Mouse (Mus musculus): Measurements from ENCODE around the gene Gm49366. TPM values are rescaled to one million over a fixed set of nuclear protein-coding genes. Genes with fewer than 3 reads are reported as not detected.
"Not testable (repeated sequence)": the region's sequence is repeated elsewhere in the genome, so short reads cannot be mapped to it uniquely, and the experiment has no call there.

The Gm49366 gene
- polyA plus RNA-seq, 1 experiment = not detected

DNA sequence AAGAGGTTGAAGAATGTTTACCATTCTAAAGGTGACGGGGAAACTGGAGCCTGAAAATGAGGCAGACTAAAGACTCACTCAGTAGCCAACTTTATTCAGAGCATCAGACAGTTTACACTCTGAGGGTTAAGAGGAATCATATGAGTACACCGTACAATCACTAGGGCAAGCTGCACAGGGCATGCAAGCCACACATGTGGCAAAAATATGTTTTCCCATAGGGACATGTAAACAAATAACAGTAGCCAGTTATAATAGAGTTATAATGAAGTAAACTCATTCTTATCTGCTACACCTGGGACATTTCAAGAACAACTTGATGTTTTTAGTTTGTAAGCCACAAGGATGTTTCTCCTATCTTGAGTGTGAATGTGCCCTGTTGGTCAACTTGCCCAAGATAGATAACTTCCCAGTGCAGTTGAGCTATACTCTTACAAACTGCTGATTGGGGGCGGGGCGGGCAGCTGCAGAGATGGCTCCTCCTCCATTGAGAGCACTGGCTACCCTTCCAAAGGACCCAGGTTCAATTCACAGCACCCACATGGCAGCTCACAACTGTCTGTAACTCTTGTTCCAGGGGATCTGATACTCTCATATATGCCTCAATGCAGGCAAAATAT is 38.7 kb downstream of the Gm49366 start:
- Histone ChIP-seq H3K79me3 (ENCODE audit: low read depth) (no peaks in the 10 kb centered on the region), H3K4me3 (ENCODE audit: insufficient read depth, poor library complexity, severe bottlenecking) (no peak overlapping the region), H3K27me3 (ENCODE audit: control insufficient read depth, insufficient read depth, insufficient read length) (peaks cover 15% of the 10 kb centered on the region), H3K79me2 (ENCODE audit: control insufficient read depth, insufficient read depth) (no peaks in the 10 kb centered on the region), H3ac (ENCODE audit: control insufficient read depth, insufficient read length, low read depth) (no peak overlapping the region), H3K36me3 (ENCODE audit: control insufficient read depth, insufficient read depth) (no peaks in the 10 kb centered on the region)
- no peak for TF ChIP-seq MAX (IDR thresholded peaks at IDR 0.05)
- TF ChIP-seq CEBPB (IDR thresholded peaks at IDR 0.05; ENCODE audit: low read depth) = no peak
- no peak for TF ChIP-seq MYOD1 (IDR thresholded peaks at IDR 0.05; ENCODE audit: control insufficient read depth, insufficient read length, low read depth)
- TF ChIP-seq FOSL1 (IDR thresholded peaks at IDR 0.05; ENCODE audit: insufficient read depth, low read length, poor library complexity, severe bottlenecking) = no peak
- TF ChIP-seq MYOG (IDR thresholded peaks at IDR 0.05; ENCODE audit: control insufficient read depth, extremely low read depth, insufficient read length) = no peak
- no peak for TF ChIP-seq USF1 (IDR thresholded peaks at IDR 0.05; ENCODE audit: low read depth)
- TF ChIP-seq CTCF (IDR thresholded peaks at IDR 0.05; ENCODE audit: control insufficient read depth, insufficient read depth, insufficient read length) = no peak

DNA sequence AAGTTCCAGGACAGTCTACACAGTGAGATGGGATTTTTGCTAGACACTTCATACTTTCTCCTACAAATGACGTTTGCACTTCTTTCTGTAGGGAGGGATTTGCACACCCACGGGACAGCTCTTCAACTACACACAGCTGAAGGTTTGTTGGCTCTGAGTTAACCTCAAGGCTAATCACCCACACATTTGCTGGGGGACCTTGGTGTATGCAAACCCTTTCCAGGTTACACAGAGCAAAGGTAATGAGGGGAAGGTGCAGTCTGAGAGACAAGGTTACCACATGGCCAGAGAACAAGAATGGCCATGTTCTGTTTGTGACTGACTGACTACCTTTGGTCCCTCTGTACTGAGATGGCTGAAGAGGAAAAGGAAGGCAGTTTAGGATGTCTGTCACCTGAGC is 45.1 kb downstream of the Gm49366 start:
- Histone ChIP-seq H3K79me2 (ENCODE audit: control insufficient read depth, insufficient read depth) (no peaks in the 10 kb centered on the region), H3K27me3 (ENCODE audit: control insufficient read depth, insufficient read depth, insufficient read length) (peaks cover 4% of the 10 kb centered on the region), H3K4me3 (ENCODE audit: insufficient read depth, poor library complexity, severe bottlenecking) (no peak overlapping the region), H3K36me3 (ENCODE audit: control insufficient read depth, insufficient read depth) (no peaks in the 10 kb centered on the region), H3ac (ENCODE audit: control insufficient read depth, insufficient read length, low read depth) (no peak overlapping the region), H3K79me3 (ENCODE audit: low read depth) (no peaks in the 10 kb centered on the region)
- no peak for TF ChIP-seq MYOG (IDR thresholded peaks at IDR 0.05; ENCODE audit: control insufficient read depth, extremely low read depth, insufficient read length)
- no peak for TF ChIP-seq USF1 (IDR thresholded peaks at IDR 0.05; ENCODE audit: low read depth)
- no peak for TF ChIP-seq CTCF (IDR thresholded peaks at IDR 0.05; ENCODE audit: control insufficient read depth, insufficient read depth, insufficient read length)
- no peak for TF ChIP-seq CEBPB (IDR thresholded peaks at IDR 0.05; ENCODE audit: low read depth)
- TF ChIP-seq MAX (IDR thresholded peaks at IDR 0.05) = no peak
- TF ChIP-seq FOSL1 (IDR thresholded peaks at IDR 0.05; ENCODE audit: insufficient read depth, low read length, poor library complexity, severe bottlenecking) = no peak
- no peak for TF ChIP-seq MYOD1 (IDR thresholded peaks at IDR 0.05; ENCODE audit: control insufficient read depth, insufficient read length, low read depth)

DNA sequence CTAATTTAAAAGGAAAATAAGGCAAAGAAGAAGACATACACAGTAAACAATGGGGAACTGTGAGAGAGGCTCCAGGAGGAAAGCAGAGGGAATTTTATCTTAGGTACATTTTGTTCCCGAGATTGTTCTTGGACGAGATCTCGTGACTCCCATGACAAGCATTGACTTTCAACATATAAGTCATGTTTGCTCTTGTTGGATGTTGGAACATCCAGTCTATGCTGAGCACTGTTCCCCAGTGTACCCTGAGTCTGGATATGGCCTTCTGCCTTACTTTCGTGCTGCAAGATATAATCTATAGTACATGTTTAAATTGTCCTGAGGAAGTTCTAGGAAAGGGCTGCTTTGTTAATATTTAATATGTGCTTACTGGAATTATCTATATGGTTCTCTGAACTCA is 45.8 kb downstream of the Gm49366 start:
- Histone ChIP-seq H3ac (ENCODE audit: control insufficient read depth, insufficient read length, low read depth) (no peak overlapping the region), H3K36me3 (ENCODE audit: control insufficient read depth, insufficient read depth) (no peaks in the 10 kb centered on the region), H3K79me3 (ENCODE audit: low read depth) (no peaks in the 10 kb centered on the region), H3K79me2 (ENCODE audit: control insufficient read depth, insufficient read depth) (no peaks in the 10 kb centered on the region), H3K27me3 (ENCODE audit: control insufficient read depth, insufficient read depth, insufficient read length) (peaks cover 4% of the 10 kb centered on the region), H3K4me3 (ENCODE audit: insufficient read depth, poor library complexity, severe bottlenecking) (no peak overlapping the region)
- TF ChIP-seq MYOG (IDR thresholded peaks at IDR 0.05; ENCODE audit: control insufficient read depth, extremely low read depth, insufficient read length) (no peak), CTCF (IDR thresholded peaks at IDR 0.05; ENCODE audit: control insufficient read depth, insufficient read depth, insufficient read length) (no peak)

DNA sequence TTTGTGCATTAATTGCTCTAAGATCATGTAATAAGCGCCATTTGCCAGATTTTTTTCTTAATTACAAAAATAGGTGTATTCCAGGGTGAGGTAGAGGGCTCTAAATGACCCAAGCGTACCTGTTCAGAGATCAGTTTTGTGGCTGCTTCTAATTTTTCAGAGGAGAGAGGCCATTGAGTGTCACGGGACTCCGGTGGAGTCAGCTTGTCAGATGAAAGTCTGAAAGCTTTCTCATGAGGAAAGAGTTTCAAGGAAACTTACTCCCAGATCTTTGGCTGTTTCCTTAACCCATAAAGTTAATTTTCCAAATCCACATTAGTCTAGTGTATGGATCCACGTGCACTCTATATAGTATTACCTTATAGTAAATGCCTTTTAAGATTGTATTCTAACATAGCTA is 55.9 kb downstream of the Gm49366 start:
- H3ac ChIP-seq (ENCODE audit: control insufficient read depth, insufficient read length, low read depth); H3K4me3 ChIP-seq (ENCODE audit: insufficient read depth, poor library complexity, severe bottlenecking); H3K27me3 ChIP-seq (ENCODE audit: control insufficient read depth, insufficient read depth, insufficient read length): not testable (repeated sequence)

DNA sequence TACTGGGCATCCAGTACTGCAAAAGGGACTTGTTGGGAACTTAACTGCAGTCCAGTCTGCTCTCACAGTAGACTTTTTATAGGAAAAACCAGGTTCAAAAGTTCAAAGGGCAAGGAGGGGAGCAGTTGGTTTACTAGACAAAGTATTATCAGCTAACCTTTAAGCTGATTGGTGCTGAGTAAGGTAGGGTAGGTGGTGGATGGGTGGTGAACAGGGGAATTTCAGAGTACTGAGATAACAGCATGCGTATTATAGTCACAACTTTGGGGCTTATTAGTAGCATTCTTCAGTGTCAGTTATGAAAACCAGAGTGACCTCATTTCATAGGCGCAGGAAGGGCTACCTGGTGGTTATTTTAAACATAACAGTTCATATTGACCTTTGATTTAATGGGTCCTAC is 60.9 kb downstream of the Gm49366 start:
- Histone ChIP-seq H3ac (ENCODE audit: control insufficient read depth, insufficient read length, low read depth) (no peak overlapping the region), H3K79me2 (ENCODE audit: control insufficient read depth, insufficient read depth) (no peaks in the 10 kb centered on the region), H3K4me3 (ENCODE audit: insufficient read depth, poor library complexity, severe bottlenecking) (no peak overlapping the region), H3K27me3 (ENCODE audit: control insufficient read depth, insufficient read depth, insufficient read length) (no peaks in the 10 kb centered on the region), H3K36me3 (ENCODE audit: control insufficient read depth, insufficient read depth) (no peaks in the 10 kb centered on the region), H3K79me3 (ENCODE audit: low read depth) (no peaks in the 10 kb centered on the region)
- TF ChIP-seq MYOD1 (IDR thresholded peaks at IDR 0.05; ENCODE audit: control insufficient read depth, insufficient read length, low read depth) (no peak), CTCF (IDR thresholded peaks at IDR 0.05; ENCODE audit: control insufficient read depth, insufficient read depth, insufficient read length) (no peak), USF1 (IDR thresholded peaks at IDR 0.05; ENCODE audit: low read depth) (no peak), MAX (IDR thresholded peaks at IDR 0.05) (no peak), CEBPB (IDR thresholded peaks at IDR 0.05; ENCODE audit: low read depth) (no peak), MYOG (IDR thresholded peaks at IDR 0.05; ENCODE audit: control insufficient read depth, extremely low read depth, insufficient read length) (no peak), FOSL1 (IDR thresholded peaks at IDR 0.05; ENCODE audit: insufficient read depth, low read length, poor library complexity, severe bottlenecking) (no peak)

More for the DNA sequence above, 55.9 kb downstream of the Gm49366 start:
- H3K36me3 ChIP-seq (ENCODE audit: control insufficient read depth, insufficient read depth); H3K79me3 ChIP-seq (ENCODE audit: low read depth); H3K79me2 ChIP-seq (ENCODE audit: control insufficient read depth, insufficient read depth): not testable (repeated sequence)

DNA sequence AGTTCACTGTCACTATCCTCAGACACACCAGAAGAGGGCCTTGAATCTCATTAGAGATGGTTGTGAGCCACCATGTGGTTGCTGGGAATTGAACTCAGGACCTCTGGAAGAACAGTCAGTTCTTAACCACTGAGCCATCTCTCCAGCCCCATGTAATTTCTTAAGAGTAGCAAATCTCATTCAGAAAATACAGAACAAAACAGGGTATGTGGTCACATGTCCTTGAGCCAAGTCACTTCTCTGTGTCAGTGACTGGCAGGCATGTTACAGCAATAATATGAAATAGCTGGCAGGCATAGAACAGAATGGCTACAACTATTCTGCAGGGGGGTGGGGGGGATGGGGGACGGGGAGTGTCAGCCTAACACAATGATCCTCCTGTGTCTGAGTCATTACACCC is 61.3 kb downstream of the Gm49366 start:
- Histone ChIP-seq H3K79me2 (ENCODE audit: control insufficient read depth, insufficient read depth) (no peaks in the 10 kb centered on the region), H3K36me3 (ENCODE audit: control insufficient read depth, insufficient read depth) (no peaks in the 10 kb centered on the region), H3ac (ENCODE audit: control insufficient read depth, insufficient read length, low read depth) (no peak overlapping the region), H3K79me3 (ENCODE audit: low read depth) (no peaks in the 10 kb centered on the region), H3K27me3 (ENCODE audit: control insufficient read depth, insufficient read depth, insufficient read length) (no peaks in the 10 kb centered on the region), H3K4me3 (ENCODE audit: insufficient read depth, poor library complexity, severe bottlenecking) (no peak overlapping the region)
- TF ChIP-seq MYOD1 (IDR thresholded peaks at IDR 0.05; ENCODE audit: control insufficient read depth, insufficient read length, low read depth) (no peak), FOSL1 (IDR thresholded peaks at IDR 0.05; ENCODE audit: insufficient read depth, low read length, poor library complexity, severe bottlenecking) (no peak), CTCF (IDR thresholded peaks at IDR 0.05; ENCODE audit: control insufficient read depth, insufficient read depth, insufficient read length) (no peak), CEBPB (IDR thresholded peaks at IDR 0.05; ENCODE audit: low read depth) (no peak), MAX (IDR thresholded peaks at IDR 0.05) (no peak), USF1 (IDR thresholded peaks at IDR 0.05; ENCODE audit: low read depth) (no peak), MYOG (IDR thresholded peaks at IDR 0.05; ENCODE audit: control insufficient read depth, extremely low read depth, insufficient read length) (no peak)
